Mouse (Mus musculus) T-helper 17 cell (primary cell): ENCODE data around the gene Zfp654.
"Not testable (repeated sequence)": the region's sequence is repeated elsewhere in the genome, so short reads cannot be mapped to it uniquely, and the experiment has no call there.

Experiments
- in situ Hi-C, 2 experiments: fragments of 300-600 bp; cut with MboI, MseI; formaldehyde crosslinking; loops; 1 replicate in 1 of 2; 2 replicates in 1 of 2; pipeline ENCODE4 v1.15.1; 2025; ENCODE audit warnings: high pct_unique_total_duplicates in 2 of 2

The Zfp654 gene

DNA sequence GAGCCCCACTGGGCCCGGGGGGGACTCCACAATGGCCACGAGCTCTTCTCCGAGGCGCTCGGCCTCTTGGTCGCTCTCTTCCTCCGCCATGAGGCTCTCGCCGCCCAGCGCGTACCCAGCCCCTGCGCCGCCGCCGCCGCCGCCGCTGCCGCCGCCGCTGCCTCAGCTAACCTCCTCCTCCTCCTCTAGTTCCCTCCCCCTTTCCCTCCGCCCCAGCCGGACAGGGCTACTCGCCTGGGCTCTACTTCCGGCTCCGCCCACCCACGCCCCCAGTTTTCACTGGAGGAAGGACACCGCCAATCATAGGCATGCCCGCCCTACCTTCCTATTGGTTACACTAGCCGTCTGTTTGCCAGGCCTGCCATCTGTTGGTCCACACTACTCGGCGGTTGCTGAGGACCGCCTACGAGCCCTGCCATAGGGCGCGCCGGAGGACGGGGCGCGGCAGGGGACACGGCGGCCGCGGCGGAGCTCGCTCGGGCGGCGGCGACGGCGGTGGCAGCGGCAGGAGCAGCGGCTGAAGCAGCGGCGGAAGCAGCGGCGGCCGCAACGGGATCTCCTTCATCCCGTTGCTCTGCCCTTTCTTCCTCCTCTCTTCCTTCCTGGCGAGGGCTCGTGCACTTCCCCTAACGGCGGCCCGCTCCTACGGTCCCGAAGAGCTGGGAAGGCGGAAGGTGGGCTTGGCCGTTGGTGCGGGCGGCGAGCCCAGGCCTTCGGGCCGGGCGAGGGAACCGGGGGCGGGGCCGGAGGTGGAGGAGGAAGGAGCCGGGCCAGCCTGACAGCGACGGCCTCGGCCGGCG is at the start of gene Zfp654, which contains the start of gene Cggbp1:
Zfp654 (minus strand) TSS at position 90 of the 800 bp plus-strand sequence.
Cggbp1 (plus strand) TSS at position 434 of the 800 bp plus-strand sequence.
- in situ Hi-C loops, result no loop called here

DNA sequence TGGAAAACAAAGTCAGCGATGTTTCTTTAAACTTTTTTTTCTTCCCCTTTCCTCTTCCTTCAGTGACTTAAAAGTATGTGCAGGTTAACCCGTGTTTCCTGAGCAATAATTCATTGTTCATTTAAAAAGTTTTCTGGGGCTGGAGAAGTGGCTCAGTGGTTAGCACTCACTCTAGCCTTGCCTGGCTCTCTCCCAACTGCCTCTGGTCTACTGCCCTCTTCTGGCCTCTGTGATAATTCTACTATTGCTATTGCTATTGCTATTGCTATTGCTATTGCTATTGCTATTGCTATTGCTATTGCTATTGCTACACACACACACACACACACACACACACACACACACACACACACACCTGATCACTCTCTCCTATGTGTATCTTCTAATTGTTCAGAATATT is 47.6 kb upstream of the Zfp654 start:
- in situ Hi-C loops, result no loop called here

DNA sequence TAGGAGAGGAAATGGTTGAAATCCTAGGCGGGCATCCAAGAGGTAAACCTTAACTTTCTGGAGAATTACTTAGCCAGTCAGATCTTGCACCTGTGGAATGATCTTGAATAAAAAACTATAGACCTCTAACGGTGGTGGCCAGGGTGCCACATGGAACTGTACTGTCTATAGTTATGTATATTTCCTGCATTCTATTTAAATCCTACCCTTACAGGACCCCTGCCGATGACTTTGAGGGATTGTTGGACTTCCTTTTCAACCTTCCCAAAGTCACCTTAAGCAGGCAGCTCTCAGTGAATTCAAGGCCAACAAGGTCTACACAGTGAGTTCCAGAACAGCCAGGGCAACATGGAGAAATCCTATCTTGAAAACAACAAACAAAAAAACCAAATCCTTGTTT is 38.0 kb upstream of the Zfp654 start:
- in situ Hi-C loops, result no loop called here

- in situ Hi-C loops, result no loop called here
Measured at GRCm38 (mm10) chr16:64885547-64885946, 34.1 kb upstream of the Zfp654 start.

- in situ Hi-C loops, result no loop called here
Measured at GRCm38 (mm10) chr16:64885142-64885541, 33.7 kb upstream of the Zfp654 start.

DNA sequence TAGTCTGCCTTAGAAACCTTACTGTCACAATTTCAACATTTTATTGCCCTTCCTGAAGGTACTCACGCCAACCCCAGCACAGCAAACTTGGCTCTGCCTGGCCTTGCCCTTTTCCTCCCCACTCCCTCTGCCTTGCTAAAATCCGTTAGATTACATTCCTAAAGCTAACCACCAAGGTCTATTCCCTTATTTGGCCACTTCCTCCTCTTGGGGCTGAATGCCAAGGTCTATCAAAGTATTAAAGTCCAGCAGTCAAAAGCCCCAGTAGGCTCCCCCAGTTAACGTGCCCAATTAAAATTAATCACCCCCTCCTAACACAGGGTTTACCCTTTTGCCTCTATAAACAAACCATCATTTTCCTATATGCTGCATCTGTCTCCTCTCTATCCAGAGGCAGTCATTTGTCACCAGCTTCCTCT is 33.0 kb upstream of the Zfp654 start:
- in situ Hi-C loops, result no loop called here

DNA sequence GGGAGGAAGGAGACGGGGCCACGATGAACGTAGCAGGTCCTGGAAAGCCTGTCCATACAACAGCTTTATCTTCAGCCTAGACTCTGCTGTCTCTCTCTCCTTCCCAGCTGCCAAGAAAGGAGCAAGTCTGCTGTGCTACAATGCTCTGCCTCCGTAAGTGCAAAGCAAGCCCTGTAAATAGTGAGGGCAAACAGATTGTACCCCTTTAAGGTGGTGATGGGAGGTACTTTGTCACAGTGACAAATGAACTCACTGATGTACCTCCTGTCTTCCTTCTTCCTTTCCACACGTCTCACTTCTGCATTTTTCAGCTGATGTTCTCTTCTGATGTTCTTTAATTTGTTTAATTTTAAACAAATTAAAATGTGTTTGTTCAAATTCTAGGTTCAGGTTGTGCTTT is 32.4 kb upstream of the Zfp654 start:
- in situ Hi-C loops, result no loop called here

GRCm38 (mm10) chr16:64881442-64881841 is 30.0 kb upstream of the Zfp654 start:
- in situ Hi-C loops, result no loop called here

DNA sequence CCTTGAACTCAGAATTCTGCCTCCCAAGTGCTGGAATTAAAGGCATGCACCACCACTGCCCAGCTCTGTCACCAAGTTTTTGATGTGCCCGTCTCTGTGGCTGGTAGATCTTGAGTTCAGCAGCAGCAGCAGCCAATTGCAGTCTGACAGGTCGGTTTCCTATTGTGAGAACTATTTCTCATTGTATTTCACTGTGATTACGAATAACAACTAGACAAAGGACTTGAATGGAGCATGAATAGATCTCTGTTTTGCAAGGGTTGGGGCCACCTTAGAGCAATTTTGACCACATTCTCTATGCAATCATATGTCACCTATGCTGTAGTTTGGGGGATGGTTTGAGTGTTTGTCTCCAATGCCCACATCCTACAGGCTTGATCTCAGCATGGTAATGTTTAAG is 29.5 kb upstream of the Zfp654 start:
- in situ Hi-C loops, result no loop called here

DNA sequence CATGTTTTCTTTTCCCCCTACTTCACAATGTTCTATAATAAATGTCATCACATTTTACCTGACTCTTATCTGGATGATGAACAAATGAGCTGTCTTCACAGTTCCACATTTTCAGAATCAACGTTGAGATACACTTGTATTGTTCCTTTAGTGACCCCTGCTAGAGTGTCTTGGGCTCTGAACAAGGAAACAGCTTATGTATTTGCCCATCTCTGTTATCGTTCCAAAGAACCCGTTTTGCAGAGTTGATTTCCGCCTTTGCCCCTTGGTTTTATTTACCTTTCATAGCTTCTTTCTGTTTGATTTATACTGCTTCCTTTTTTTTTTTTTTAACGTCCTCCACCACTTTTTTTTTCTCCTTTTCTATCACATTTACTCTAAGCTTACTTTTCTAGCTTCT is 28.3 kb upstream of the Zfp654 start:
- in situ Hi-C loops, result no loop called here

GRCm38 (mm10) chr16:64878611-64879132 is 27.2 kb upstream of the Zfp654 start:
- in situ Hi-C loops, result no loop called here

DNA sequence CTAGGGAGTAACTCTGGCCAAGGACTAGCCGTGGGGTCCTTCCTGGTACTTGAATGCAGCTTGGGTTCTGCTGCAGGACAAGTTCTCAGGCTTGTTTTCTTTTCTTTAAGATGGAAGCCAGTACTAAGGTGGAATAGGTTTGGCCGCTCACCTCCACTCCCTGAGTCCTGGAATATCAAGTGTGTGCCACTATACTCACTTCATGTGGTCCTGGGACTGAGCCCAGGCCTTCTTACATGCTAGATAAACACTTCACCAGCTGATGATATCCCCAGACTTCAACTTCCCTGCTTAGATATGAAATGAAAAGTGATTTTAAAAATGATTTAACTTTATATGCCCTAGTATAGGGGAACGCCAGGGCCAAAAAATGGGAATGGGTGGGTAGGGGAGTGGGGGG is 25.9 kb upstream of the Zfp654 start:
- in situ Hi-C loops, result no loop called here

- in situ Hi-C loops, result no loop called here
Measured at GRCm38 (mm10) chr16:64876631-64877265, 25.3 kb upstream of the Zfp654 start.

DNA sequence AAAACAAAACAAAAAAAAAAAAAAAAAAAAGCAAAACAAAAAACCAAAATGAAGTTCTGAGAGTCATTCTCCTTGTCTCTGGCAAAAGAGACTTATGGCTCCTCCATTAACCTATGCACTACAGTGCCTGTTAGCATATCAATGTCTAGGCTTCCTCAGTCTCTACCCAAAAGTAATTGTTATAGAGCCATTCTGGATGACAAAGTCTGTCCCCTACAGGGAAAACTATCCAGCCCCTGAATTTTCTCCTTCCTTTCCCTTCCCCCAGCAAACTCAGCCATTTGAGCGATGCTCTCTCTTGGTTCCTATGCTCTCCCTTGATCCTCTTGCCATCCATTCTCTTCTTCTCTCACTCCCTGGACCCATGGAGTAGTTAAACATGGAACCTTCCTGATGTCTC is 24.4 kb upstream of the Zfp654 start:
- in situ Hi-C loops, result no loop called here

GRCm38 (mm10) chr16:64875384-64875783 is 23.9 kb upstream of the Zfp654 start:
- in situ Hi-C loops, result no loop called here

DNA sequence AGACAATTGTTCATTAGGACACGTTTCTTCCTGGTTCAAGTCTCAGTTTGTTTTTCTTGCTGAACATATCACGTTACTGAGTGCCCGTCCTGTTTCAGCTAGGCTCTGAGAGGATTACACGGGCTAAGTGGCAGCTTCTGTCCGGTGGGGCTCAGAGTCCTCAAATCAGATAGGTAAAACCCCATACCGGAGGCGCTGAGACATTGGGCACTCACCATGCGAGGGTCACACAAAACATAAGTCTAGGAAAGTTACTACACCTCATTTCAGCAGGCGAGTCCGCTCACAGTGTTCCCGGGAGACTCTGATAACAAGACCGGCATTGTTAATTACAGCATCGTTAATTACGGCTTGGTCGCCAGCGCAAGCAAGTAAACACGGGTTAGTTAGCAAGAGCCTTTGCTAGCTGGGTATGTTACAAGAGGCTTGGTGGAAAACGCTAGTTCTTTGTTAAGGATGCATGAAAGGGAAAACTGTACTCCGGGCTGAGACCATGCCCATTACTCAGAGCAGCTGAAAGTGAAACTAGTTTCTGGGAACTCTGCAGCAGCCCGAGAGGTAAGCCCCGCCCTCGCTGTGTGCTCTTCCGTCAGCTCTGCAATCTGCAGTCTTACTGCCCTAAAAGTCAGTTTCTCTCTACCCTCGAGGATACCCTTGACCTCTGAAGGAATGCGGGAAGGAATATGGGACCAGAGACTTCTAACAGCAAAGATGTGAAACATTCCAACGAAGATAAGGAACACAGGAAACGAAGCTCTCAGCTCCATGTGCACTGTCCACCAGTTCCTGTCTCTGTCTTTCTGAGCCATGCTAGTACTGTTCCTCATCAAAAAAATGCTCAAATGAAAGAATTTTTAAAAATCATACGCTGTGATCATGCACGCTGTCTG is 22.2 kb upstream of the Zfp654 start:
- in situ Hi-C loops, result no loop called here

- in situ Hi-C loops, result no loop called here
Measured at GRCm38 (mm10) chr16:64872841-64873240, 21.4 kb upstream of the Zfp654 start.

DNA sequence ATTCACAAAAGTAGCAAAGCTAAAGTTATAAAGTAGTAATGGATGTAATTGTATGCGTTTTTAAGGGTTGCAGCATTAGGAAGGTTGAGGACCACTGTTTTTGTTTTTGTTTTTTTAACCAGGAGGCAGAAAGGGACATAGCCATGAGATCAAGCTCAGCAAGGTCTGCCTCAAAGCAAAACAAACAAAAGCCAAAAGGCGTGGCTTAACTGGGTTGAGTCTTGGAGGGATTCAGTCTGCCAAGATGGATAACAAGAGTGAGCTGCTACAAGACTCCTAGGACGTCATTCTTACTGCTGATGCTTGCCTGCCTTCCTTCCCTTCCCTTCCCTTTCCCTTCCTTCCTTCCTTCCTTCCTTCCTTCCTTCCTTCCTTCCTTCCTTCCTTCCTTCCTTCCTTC is 20.8 kb upstream of the Zfp654 start:
- in situ Hi-C loops, result no loop called here

DNA sequence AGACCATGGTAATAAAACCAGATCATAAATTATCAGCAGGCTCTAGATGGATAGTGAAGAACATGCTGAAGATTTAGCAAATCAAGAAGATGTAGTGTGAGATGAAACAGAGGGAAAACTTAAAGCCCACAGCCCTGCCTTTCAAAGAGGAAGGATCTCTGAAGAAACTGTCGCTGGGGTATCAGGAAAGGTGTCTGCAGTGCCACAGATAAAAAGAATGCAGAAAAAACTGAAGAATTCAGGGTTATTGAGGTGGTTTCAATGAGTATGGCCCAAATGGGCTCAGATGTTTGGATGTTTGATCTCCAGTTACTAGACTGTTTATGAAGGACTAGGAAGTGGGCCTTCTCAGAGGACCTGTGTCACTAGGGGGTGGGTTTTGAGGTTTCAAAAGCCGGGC is 18.2 kb upstream of the Zfp654 start:
- in situ Hi-C loops, result no loop called here

DNA sequence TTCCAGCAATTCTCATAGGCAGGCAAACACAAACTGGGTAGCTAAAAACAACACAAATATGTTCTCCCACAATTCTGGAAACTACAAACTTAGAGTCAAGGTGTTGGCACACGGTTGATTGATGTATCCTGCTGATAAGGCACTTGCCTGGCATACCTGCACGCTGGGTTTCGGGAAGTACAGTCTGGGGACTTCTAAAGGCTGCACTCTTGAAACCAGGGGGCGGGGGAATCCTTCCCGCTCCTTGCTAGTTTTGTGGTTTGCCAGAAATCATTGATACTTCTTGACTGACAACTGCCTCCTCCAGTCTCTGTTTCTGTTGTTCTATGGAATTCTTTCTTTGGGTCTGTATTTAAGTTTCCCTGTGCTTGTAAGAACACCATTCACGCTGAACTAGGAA is 17.2 kb upstream of the Zfp654 start:
- in situ Hi-C loops, result no loop called here

DNA sequence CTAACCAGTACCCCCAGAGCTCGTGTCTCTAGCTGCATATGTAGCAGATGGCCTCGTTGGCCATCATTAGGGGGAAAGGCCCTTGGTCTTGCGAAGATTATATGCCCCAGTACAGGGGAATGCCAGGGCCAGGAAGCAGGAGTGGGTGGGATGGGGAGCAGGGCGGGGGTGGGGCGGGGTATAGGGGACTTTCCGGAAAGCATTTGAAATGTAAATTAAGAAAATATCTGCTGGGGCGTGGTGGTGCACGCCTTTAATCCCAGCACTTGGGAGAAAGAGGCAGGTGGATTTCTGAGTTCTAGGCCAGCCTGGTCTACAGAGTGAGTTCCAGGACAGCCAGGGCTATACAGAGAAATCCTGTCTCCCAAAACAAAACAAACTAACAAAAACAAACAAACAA is 14.4 kb upstream of the Zfp654 start:
- in situ Hi-C loops, result not testable (repeated sequence)

DNA sequence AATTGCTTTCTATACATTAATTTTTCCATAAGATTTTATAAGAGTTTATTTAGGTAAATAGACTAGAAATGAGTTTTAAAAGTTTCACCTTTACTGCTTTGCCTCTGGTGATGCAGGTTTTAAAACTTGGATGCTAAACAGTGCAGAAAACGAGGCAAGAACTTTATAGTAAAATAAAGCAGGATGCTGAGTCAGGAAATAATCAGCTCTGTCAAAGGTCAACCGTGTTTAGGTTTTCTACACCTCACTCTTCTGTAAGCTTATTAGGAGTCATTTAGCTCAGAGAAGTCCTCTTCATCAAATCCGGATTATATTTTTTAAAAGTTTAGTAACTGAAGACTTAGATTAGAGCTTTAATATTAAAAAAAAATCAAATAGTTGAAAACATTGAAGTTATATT is 5.5 kb upstream of the Zfp654 start:
- in situ Hi-C loops, result no loop called here
